Mouse (Mus musculus) neural tube, embryonic 14.5 days (tissue): ENCODE results near the gene Glrx5. TPM values are rescaled to one million over a fixed set of nuclear protein-coding genes. Genes with fewer than 3 reads are reported as not detected.
A peak's percentile ranks its signal among the peaks of the same experiment; 100 is the strongest.

Experiments
- ATAC-seq: fragments of 200-750 bp; cut with Nextera tagmentation; 2 replicates; pipeline ENCODE4 v1.8.0; 2017; ENCODE audit warnings: low read depth, mild to moderate bottlenecking, moderate TSS enrichment, moderate library complexity
- H3K27ac ChIP-seq: fragments of 300-500 bp; sonication (generic); 2 replicates; pipeline ENCODE4 v1.5.1; 2014; ENCODE audit warnings: low read depth, mild to moderate bottlenecking, control low read depth, low read length, moderate library complexity, mixed read lengths
- H3K27me3 ChIP-seq: fragments of 300-500 bp; sonication (generic); 2 replicates; pipeline ENCODE4 v1.6.1; 2014; ENCODE audit warnings: low read length; ENCODE audit not compliant: control insufficient read depth, insufficient read depth
- H3K36me3 ChIP-seq: fragments of 300-500 bp; sonication (generic); 2 replicates; pipeline ENCODE4 v1.6.1; 2014; ENCODE audit warnings: low read length, mixed read lengths; ENCODE audit not compliant: control insufficient read depth, insufficient read depth
- H3K4me1 ChIP-seq: fragments of 300-500 bp; sonication (generic); 2 replicates; pipeline ENCODE4 v1.6.1; 2014; ENCODE audit warnings: low read length; ENCODE audit not compliant: control insufficient read depth, insufficient read depth
- H3K4me2 ChIP-seq: fragments of 300-500 bp; sonication (generic); 2 replicates; pipeline ENCODE4 v1.6.1; 2014; ENCODE audit warnings: mild to moderate bottlenecking, low read depth, low read length, control low read depth
- H3K4me3 ChIP-seq: fragments of 300-500 bp; sonication (generic); 2 replicates; pipeline ENCODE4 v1.5.1; 2014; ENCODE audit warnings: low read depth, low read length, control low read depth, mixed read lengths
- H3K9ac ChIP-seq: fragments of 300-500 bp; sonication (generic); replicated peaks from 2 replicates; pipeline ENCODE4 v1.6.1; 2014; ENCODE audit warnings: low read depth, mild to moderate bottlenecking, control low read depth, low read length, mixed read lengths
- H3K9me3 ChIP-seq: fragments of 300-500 bp; sonication (generic); 2 replicates; pipeline ENCODE4 v1.6.1; 2016; ENCODE audit warnings: low read length; ENCODE audit not compliant: control insufficient read depth
- WGBS: fragments of 180-500 bp; shearing (Covaris S2); extraction: QIAGEN DNeasy Blood & Tissue Kit; methylation state at CpG from one replicate; pipeline ENCODE4 v1.1.7; 2014; 5-methylcytosine and 5-hydroxymethylcytosine counted together
- polyA plus RNA-seq: library from polyadenylated mRNA; unstranded; fragments of >200 nt; fragmentation: Nextera tagmentation; extraction: Ambion mirVana; gene quantifications from 2 replicates; pipeline ENCODE4 v1.2.1, GENCODE M21; 2014

Glrx5 gene
- polyA plus RNA-seq, 1 experiment from 2014 or later: 200 TPM

- WGBS: 64% methylated on average over 10 of the region's 10 CpGs
- Histone ChIP-seq H3K27me3 (peaks cover 5% of the 10 kb centered on the region), H3K27ac (no peak overlapping the region), H3K4me3 (no peak overlapping the region), H3K9ac (no peak overlapping the region), H3K36me3 (no peaks in the 10 kb centered on the region), H3K4me1 (no peaks in the 10 kb centered on the region), H3K4me2 (no peak overlapping the region), H3K9me3 (no peaks in the 10 kb centered on the region)
- ATAC-seq: peak; percentile 31; the same call in 1 of the 2 replicates
These were observed 30.0 kb upstream of the Glrx5 start for GRCm38 (mm10) chr12:105002340-105003132.

GRCm38 (mm10) chr12:105003158-105003557, 29.3 kb upstream of the Glrx5 start:
- H3K4me1 ChIP-seq: no peaks in the 10 kb centered on the region
- no peak for ATAC-seq
- no peak overlapping the region for H3K4me3 ChIP-seq
- H3K27ac ChIP-seq: no peak overlapping the region
- H3K9ac ChIP-seq: no peak overlapping the region
- no peak overlapping the region for H3K4me2 ChIP-seq
- no peaks in the 10 kb centered on the region for H3K9me3 ChIP-seq
- no peaks in the 10 kb centered on the region for H3K36me3 ChIP-seq
- 45% methylated on average over 9 of the region's 9 CpGs for whole genome bisulfite sequencing
- peaks cover 9% of the 10 kb centered on the region for H3K27me3 ChIP-seq

GRCm38 (mm10) chr12:105003715-105004114, 28.8 kb upstream of the Glrx5 start:
- no peaks in the 10 kb centered on the region for H3K36me3 ChIP-seq
- H3K9ac ChIP-seq: no peak overlapping the region
- ATAC-seq: no peak
- peaks cover 15% of the 10 kb centered on the region for H3K27me3 ChIP-seq
- 78% methylated on average over 3 of the region's 3 CpGs for WGBS
- H3K4me1 ChIP-seq: no peaks in the 10 kb centered on the region
- H3K27ac ChIP-seq: no peak overlapping the region
- no peak overlapping the region for H3K4me3 ChIP-seq
- H3K9me3 ChIP-seq: no peaks in the 10 kb centered on the region
- no peak overlapping the region for H3K4me2 ChIP-seq

DNA sequence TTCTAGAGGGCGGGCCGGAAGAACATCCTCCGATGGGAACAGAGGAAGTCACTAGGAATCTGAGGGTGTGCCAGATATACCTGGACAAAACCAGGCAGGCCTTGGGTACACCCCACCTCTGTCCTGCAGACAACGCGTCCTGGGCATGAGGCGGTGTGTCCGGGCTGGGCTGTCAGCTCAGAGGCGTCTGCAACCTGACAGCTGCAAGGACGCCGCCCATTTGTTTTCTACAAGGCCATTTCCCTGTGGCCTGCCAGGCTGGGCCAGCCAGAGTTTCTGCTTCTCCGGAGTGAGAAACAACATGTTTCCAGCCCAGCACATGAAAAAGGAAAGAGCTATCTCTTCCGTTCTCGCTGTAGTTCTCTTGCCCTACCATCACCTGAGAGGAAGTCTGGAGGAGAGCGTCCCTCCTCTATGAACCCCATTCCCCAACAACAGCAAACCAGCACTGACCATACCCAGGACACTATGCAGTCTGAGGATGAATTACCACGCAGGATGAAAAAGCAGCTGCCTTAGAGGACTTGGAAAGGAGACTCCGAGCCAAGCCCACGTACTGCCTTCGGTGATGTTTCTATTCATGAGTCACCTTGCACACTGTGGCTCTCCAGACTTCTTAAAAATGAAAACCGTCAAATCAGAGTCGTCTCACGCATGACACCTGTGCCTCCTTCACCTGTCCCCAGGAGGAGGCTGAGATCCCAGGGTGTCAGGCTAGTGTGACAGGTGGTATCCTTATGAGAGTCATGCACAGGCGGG, 27.4 kb upstream of the Glrx5 start:
- ATAC-seq: no peak
- Histone ChIP-seq H3K9ac (no peak overlapping the region), H3K4me2 (no peak overlapping the region), H3K27ac (no peak overlapping the region), H3K9me3 (no peaks in the 10 kb centered on the region), H3K36me3 (no peaks in the 10 kb centered on the region), H3K27me3 (peaks cover 22% of the 10 kb centered on the region), H3K4me1 (peaks cover 4% of the 10 kb centered on the region; the same call in 1 of the 2 replicates), H3K4me3 (no peak overlapping the region)
- 78% methylated on average over 22 of the region's 22 CpGs for WGBS

GRCm38 (mm10) chr12:105005715-105005972, 26.8 kb upstream of the Glrx5 start:
- Histone ChIP-seq H3K4me3 (no peak overlapping the region), H3K27ac (no peak overlapping the region), H3K9me3 (no peaks in the 10 kb centered on the region)

DNA sequence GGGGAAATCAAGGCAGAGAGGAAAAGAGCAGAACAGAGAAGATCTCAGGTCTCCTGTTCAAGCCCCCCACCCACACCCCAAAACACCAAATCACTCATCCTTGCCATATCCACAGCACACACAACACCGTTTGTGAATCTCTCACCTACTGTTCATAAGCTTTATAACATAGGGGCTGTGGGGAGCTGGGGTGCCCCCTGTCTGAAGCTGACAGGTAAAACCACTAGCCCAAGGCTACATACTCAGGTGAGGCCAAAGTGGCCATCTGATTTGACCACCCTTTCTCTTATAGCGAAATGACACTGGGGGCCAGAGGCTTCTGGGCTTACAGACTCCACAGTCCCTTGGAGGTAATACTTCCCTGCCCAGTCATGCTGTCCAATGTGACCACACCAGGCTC, 24.3 kb upstream of the Glrx5 start:
- H3K27me3 ChIP-seq: peaks cover 22% of the 10 kb centered on the region
- ATAC-seq: no peak
- H3K9me3 ChIP-seq: no peaks in the 10 kb centered on the region
- no peak overlapping the region for H3K27ac ChIP-seq
- H3K4me3 ChIP-seq: no peak overlapping the region
- H3K36me3 ChIP-seq: no peaks in the 10 kb centered on the region
- no peak overlapping the region for H3K4me2 ChIP-seq
- 60% methylated on average over 2 of the region's 2 CpGs for WGBS
- H3K4me1 ChIP-seq: peaks cover 4% of the 10 kb centered on the region; the same call in 1 of the 2 replicates
- H3K9ac ChIP-seq: no peak overlapping the region

More at GRCm38 (mm10) chr12:105005715-105005972, 26.8 kb upstream of the Glrx5 start:
- no peak for ATAC-seq
- H3K4me2 ChIP-seq: no peak overlapping the region
- no peak overlapping the region for H3K9ac ChIP-seq
- peaks cover 4% of the 10 kb centered on the region; the same call in 1 of the 2 replicates for H3K4me1 ChIP-seq
- 65% methylated on average over 2 of the region's 2 CpGs for WGBS
- H3K27me3 ChIP-seq: peaks cover 22% of the 10 kb centered on the region
- H3K36me3 ChIP-seq: no peaks in the 10 kb centered on the region

GRCm38 (mm10) chr12:105008752-105009178, 23.7 kb upstream of the Glrx5 start:
- Histone ChIP-seq H3K27ac (no peak overlapping the region), H3K9me3 (no peaks in the 10 kb centered on the region), H3K9ac (no peak overlapping the region; the same call in 1 of the 2 replicates), H3K4me2 (peak overlapping the region; percentile 97), H3K4me1 (peaks cover 4% of the 10 kb centered on the region; the same call in 1 of the 2 replicates), H3K4me3 (no peak overlapping the region), H3K27me3 (peaks cover 22% of the 10 kb centered on the region), H3K36me3 (no peaks in the 10 kb centered on the region)
- ATAC-seq: peak; percentile 50
- WGBS: 1% methylated on average over 13 of the region's 13 CpGs

DNA sequence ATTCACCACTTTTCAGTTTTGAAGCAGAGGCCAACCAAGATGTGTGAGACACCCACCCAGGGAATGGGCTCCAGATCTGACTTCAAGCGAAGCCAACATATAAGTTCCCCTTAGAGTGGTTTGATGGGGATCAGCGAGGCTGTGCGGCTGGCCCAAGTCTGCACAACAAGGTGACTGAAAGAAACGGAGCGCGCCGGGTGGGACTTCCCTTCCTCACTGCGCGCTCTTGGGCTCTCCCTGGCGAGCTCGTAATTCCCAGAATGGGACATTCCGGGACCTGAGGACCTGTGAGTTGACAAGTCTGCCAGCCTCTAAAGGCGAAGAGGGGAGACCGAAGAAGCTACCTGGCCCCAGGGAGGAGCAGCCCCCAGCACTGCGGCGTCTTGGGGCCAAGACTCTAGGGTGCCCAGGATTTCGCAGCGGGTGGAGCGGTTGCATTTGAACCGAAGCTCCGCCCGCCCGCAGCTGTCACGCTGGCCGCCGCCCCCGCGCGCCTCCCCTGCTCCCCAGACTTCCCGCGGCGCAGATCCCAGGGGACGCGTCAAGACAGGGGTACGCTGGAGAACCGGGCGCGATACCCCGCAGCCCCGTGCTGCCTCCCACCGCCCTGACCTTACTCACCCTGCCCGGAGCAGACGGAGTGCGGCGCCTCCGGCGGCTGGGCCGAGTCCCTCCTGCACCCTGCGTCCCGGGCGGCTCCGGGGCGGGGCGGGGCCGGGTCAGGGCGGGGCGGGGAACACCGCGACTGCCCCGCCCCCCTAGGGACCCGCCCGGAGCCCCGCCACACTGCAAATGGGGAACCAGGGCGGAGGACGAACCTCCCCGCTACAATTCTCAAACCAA, 22.9 kb upstream of the Glrx5 start, which contains the start of gene Syne3:
Syne3 (minus strand) TSS at position 440 of the 843 bp plus-strand sequence.
- H3K27me3 ChIP-seq: peaks cover 22% of the 10 kb centered on the region
- no peak within 1 kb of the TSS for H3K27ac ChIP-seq
- peak within 1 kb of the TSS; percentile 57 for H3K9ac ChIP-seq
- H3K4me2 ChIP-seq: peak within 1 kb of the TSS; percentile 97
- no peaks in the 10 kb centered on the region for H3K36me3 ChIP-seq
- peak; percentile 65 for ATAC-seq
- no peaks in the 10 kb centered on the region for H3K9me3 ChIP-seq
- under 1% methylated on average over 64 of the region's 66 CpGs for WGBS
- peaks cover 4% of the 10 kb centered on the region; the same call in 1 of the 2 replicates for H3K4me1 ChIP-seq
- H3K4me3 ChIP-seq: peak within 1 kb of the TSS; percentile 48
